Mouse (Mus musculus) erythroblast, embryonic 14.5 days (primary cell): ENCODE results near the gene Gm47791.

ENCODE experiments used
- GATA1 ChIP-seq: IDR thresholded peaks from 2 replicates; pipeline ENCODE4 v1.6.1; 2012; ENCODE audit warnings: low read length, inconsistent platforms, mixed read lengths
- TAL1 ChIP-seq: IDR thresholded peaks from 3 replicates; pipeline ENCODE4 v1.6.1; 2012; ENCODE audit warnings: low read length, inconsistent platforms, mixed read lengths

DNA sequence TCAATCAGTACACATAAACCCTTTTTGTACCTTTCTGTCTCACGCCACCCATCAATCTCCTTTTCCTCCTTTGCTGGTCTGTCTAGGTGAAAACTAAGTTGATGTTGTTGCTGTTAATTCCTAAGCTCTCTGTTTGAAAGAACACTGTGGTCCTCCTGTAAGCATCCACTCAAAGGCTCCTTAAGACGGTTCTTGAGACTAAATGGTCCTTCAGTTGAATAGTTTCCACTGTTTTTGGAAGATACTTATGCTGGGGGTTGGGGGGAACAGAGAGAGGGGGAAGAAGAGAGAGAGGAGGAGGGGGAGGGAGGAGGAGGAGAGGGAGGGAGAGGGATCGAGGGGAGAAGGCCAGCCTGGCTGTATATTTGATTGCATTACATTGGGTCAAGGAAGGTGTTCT, 12.5 kb upstream of the Gm47791 start:
- TF ChIP-seq GATA1 = no peak
- TF ChIP-seq TAL1 = no peak
